Mouse (Mus musculus): ENCODE results near the gene Rspo4.

The Rspo4 gene

GRCm38 (mm10) chr2:151842648-151843226, at the start of gene Rspo4:
TSS of gene Rspo4 (plus strand) at chr2:151842927.
- DNase-seq: no peak

GRCm38 (mm10) chr2:151815586-151815985, 27.1 kb upstream of the Rspo4 start:
- no peak for DNase-seq

- no peak for DNase-seq
Observed at GRCm38 (mm10) chr2:151862257-151862810, 19.6 kb downstream of the Rspo4 start.

GRCm38 (mm10) chr2:151864941-151865340, 22.2 kb downstream of the Rspo4 start:
- DNase-seq: no peak

- peak; percentile 69 for DNase-seq
Observed at GRCm38 (mm10) chr2:151866487-151866886, 23.8 kb downstream of the Rspo4 start.

GRCm38 (mm10) chr2:151868196-151868595, 25.5 kb downstream of the Rspo4 start:
- DNase-seq: no peak

GRCm38 (mm10) chr2:151874551-151874950, 31.8 kb downstream of the Rspo4 start:
- no peak for DNase-seq

GRCm38 (mm10) chr2:151876012-151876485, 33.3 kb downstream of the Rspo4 start:
- peak; percentile 46 for DNase-seq

- DNase-seq: no peak
Observed at GRCm38 (mm10) chr2:151878645-151879044, 35.9 kb downstream of the Rspo4 start.

GRCm38 (mm10) chr2:151879760-151880159, 37.0 kb downstream of the Rspo4 start:
- DNase-seq: no peak

- DNase-seq: peak; percentile 30
Observed at GRCm38 (mm10) chr2:151891031-151891430, 48.3 kb downstream of the Rspo4 start.

GRCm38 (mm10) chr2:151893122-151893774, 50.5 kb downstream of the Rspo4 start:
- DNase-seq: no peak

GRCm38 (mm10) chr2:151894209-151894980, 51.7 kb downstream of the Rspo4 start:
- peak; percentile 20 for DNase-seq

- no peak for DNase-seq
Observed at GRCm38 (mm10) chr2:151895911-151896310, 53.2 kb downstream of the Rspo4 start.

- no peak for DNase-seq
Observed at GRCm38 (mm10) chr2:151898106-151898505, 55.4 kb downstream of the Rspo4 start.

- no peak for DNase-seq
Observed at GRCm38 (mm10) chr2:151900845-151901244, 58.1 kb downstream of the Rspo4 start.

GRCm38 (mm10) chr2:151903267-151903666, 60.5 kb downstream of the Rspo4 start:
- DNase-seq: no peak

GRCm38 (mm10) chr2:151903933-151904332, 61.2 kb downstream of the Rspo4 start:
- DNase-seq: no peak

- no peak for DNase-seq
Observed at GRCm38 (mm10) chr2:151904636-151905035, 61.9 kb downstream of the Rspo4 start.

- DNase-seq: no peak
Observed at GRCm38 (mm10) chr2:151907020-151907419, 64.3 kb downstream of the Rspo4 start.

- no peak for DNase-seq
Observed at GRCm38 (mm10) chr2:151909386-151909785, 66.7 kb downstream of the Rspo4 start.

GRCm38 (mm10) chr2:151910498-151910897, 67.8 kb downstream of the Rspo4 start:
- no peak for DNase-seq

- DNase-seq: no peak
Observed at GRCm38 (mm10) chr2:151910919-151911500, 68.3 kb downstream of the Rspo4 start, which contains the start of gene Angpt4. TSS of gene Angpt4 (plus strand) at chr2:151911210.
